Mouse (Mus musculus): ENCODE measurements around the gene Mfsd4a.

Gene Mfsd4a

GRCm38 (mm10) chr1:132065475-132066172 lies 2.2 kb downstream of the Mfsd4a start:
- DNase-seq: no peak

GRCm38 (mm10) chr1:132065001-132065400 lies 2.9 kb downstream of the Mfsd4a start:
- no peak for DNase-seq

GRCm38 (mm10) chr1:132063096-132063495 lies 4.8 kb downstream of the Mfsd4a start:
- DNase-seq: no peak

GRCm38 (mm10) chr1:132061750-132062541 lies 5.9 kb downstream of the Mfsd4a start:
- no peak for DNase-seq

GRCm38 (mm10) chr1:132060036-132060769 lies 7.7 kb downstream of the Mfsd4a start:
- DNase-seq: no peak

GRCm38 (mm10) chr1:132058558-132058957 lies 9.3 kb downstream of the Mfsd4a start:
- DNase-seq: no peak

- no peak for DNase-seq
Measured at GRCm38 (mm10) chr1:132055054-132055664, 12.7 kb downstream of the Mfsd4a start.

GRCm38 (mm10) chr1:132054387-132054786 lies 13.5 kb downstream of the Mfsd4a start:
- no peak for DNase-seq

- peak; percentile 50 for DNase-seq
Measured at GRCm38 (mm10) chr1:132051746-132052145, 16.1 kb downstream of the Mfsd4a start.

- peak; percentile 62 for DNase-seq
Measured at GRCm38 (mm10) chr1:132046143-132046735, 21.6 kb downstream of the Mfsd4a start.

GRCm38 (mm10) chr1:132043759-132044158 lies 24.1 kb downstream of the Mfsd4a start:
- DNase-seq: no peak

- DNase-seq: no peak
Measured at GRCm38 (mm10) chr1:132040201-132040621, 27.7 kb downstream of the Mfsd4a start.

GRCm38 (mm10) chr1:132038753-132039152 lies 29.1 kb downstream of the Mfsd4a start:
- DNase-seq: no peak

- DNase-seq: no peak
Measured at GRCm38 (mm10) chr1:132037746-132038145, 30.1 kb downstream of the Mfsd4a start.

GRCm38 (mm10) chr1:132032172-132032571 lies 35.7 kb downstream of the Mfsd4a start:
- no peak for DNase-seq

GRCm38 (mm10) chr1:132030574-132030973 lies 37.3 kb downstream of the Mfsd4a start:
- no peak for DNase-seq

GRCm38 (mm10) chr1:132028413-132028812 lies 39.4 kb downstream of the Mfsd4a start:
- no peak for DNase-seq

- no peak for DNase-seq
Measured at GRCm38 (mm10) chr1:132027978-132028377, 39.9 kb downstream of the Mfsd4a start.

GRCm38 (mm10) chr1:132026925-132027646 lies 40.8 kb downstream of the Mfsd4a start:
- peak; percentile 28 for DNase-seq

- no peak for DNase-seq
Measured at GRCm38 (mm10) chr1:132022107-132022506, 45.8 kb downstream of the Mfsd4a start.

GRCm38 (mm10) chr1:132019876-132020275 lies 48.0 kb downstream of the Mfsd4a start:
- no peak for DNase-seq

GRCm38 (mm10) chr1:132016691-132017090 lies 51.2 kb downstream of the Mfsd4a start:
- no peak for DNase-seq

Data from cerebellum, adult 8-10 months (tissue).